Mouse (Mus musculus): Measurements from ENCODE around the gene Ccdc8.

- TF ChIP-seq CTCF (IDR thresholded peaks at IDR 0.05; ENCODE audit: low read depth, low read length): no peak
- TF ChIP-seq POLR2A (IDR thresholded peaks at IDR 0.05; ENCODE audit: extremely low read depth, insufficient read depth, low read length): no peak
Measured at GRCm38 (mm10) chr7:17025505-17025894, 33.0 kb downstream of the Ccdc8 start.
